Mouse (Mus musculus): Measurements from ENCODE around the gene Scn1a. TPM values are rescaled to one million over a fixed set of nuclear protein-coding genes. Genes with fewer than 3 reads are reported as not detected.

The Scn1a gene
- polyA plus RNA-seq, 1 experiment from 2014 or later, result 1.8 TPM

- no peak overlapping the region for H3K27ac ChIP-seq (ENCODE audit: low read depth, low read length)
- 50% methylated on average over 3 of the region's 3 CpGs for WGBS
- H3K4me2 ChIP-seq (ENCODE audit: low read depth, low read length, severe bottlenecking), result no peak overlapping the region
- H3K4me1 ChIP-seq (replicated peaks; ENCODE audit: control insufficient read depth, insufficient read depth, low read length), result no peaks in the 10 kb centered on the region
- no peaks in the 10 kb centered on the region for H3K9me3 ChIP-seq (ENCODE audit: control insufficient read depth, low read length)
- no peak overlapping the region for H3K4me3 ChIP-seq (ENCODE audit: low read depth, low read length)
- DNase-seq (ENCODE audit: low spot score) (no peak), ATAC-seq (replicated peaks; ENCODE audit: low FRiP score) (no peak; the same call in 1 of the 2 replicates)
- no peak overlapping the region for H3K9ac ChIP-seq (ENCODE audit: low read length)
- H3K36me3 ChIP-seq (ENCODE audit: control insufficient read depth, insufficient read depth, low read length), result no peaks in the 10 kb centered on the region
- H3K27me3 ChIP-seq (ENCODE audit: control insufficient read depth, insufficient read depth, low read length), result no peaks in the 10 kb centered on the region; the same call in 1 of the 2 replicates
Measured at GRCm38 (mm10) chr2:66436286-66436685, 4.4 kb downstream of the Scn1a start.

DNA sequence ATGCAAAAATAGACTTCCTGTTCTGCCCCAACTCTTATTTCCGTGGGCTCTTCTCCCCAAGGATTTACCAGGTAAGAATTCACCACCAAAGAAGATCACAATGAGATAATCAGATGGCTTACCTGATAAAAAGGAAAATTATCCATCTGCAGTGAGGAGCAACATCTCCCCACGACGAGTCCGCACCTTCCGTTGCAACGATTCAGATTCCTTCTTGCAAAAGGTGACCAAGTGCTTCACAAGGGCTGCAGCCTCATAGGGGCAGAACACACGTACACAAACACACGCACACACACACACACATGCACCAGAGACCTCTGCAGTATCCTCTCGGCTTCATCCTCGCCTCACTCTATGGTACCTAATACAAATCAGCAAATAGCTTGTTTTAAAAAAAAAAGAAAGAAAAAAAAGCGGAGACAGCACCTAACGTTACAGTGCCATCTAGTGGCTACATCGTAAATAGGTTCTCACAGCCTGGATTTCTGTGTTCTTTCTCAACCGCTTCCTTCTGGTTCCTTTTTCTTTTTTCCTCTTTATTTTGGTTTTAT, 30.8 kb downstream of the Scn1a start:
- H3K36me3 ChIP-seq (ENCODE audit: control insufficient read depth, insufficient read depth, low read length), result no peaks in the 10 kb centered on the region
- peak overlapping the region; percentile 69 for H3K4me2 ChIP-seq (ENCODE audit: low read depth, low read length, severe bottlenecking)
- H3K27me3 ChIP-seq (ENCODE audit: control insufficient read depth, insufficient read depth, low read length), result peaks cover 2% of the 10 kb centered on the region; the same call in 1 of the 2 replicates
- peak overlapping the region; percentile 33; the same call in 1 of the 2 replicates for H3K9ac ChIP-seq (ENCODE audit: low read length)
- H3K27ac ChIP-seq (ENCODE audit: low read depth, low read length), result no peak overlapping the region
- WGBS, result under 1% methylated on average over 14 of the region's 14 CpGs
- H3K9me3 ChIP-seq (ENCODE audit: control insufficient read depth, low read length), result no peaks in the 10 kb centered on the region
- DNase-seq (ENCODE audit: low spot score) (peak; percentile 71), ATAC-seq (replicated peaks; ENCODE audit: low FRiP score) (peak; percentile 87)
- H3K4me1 ChIP-seq (replicated peaks; ENCODE audit: control insufficient read depth, insufficient read depth, low read length), result no peaks in the 10 kb centered on the region; the same call in 1 of the 2 replicates
- peak overlapping the region; percentile 46 for H3K4me3 ChIP-seq (ENCODE audit: low read depth, low read length)

- Histone ChIP-seq H3K36me3 (ENCODE audit: control insufficient read depth, insufficient read depth, low read length) (no peaks in the 10 kb centered on the region), H3K4me1 (replicated peaks; ENCODE audit: control insufficient read depth, insufficient read depth, low read length) (no peaks in the 10 kb centered on the region; the same call in 1 of the 2 replicates), H3K9me3 (ENCODE audit: control insufficient read depth, low read length) (no peaks in the 10 kb centered on the region), H3K27me3 (ENCODE audit: control insufficient read depth, insufficient read depth, low read length) (peaks cover 2% of the 10 kb centered on the region; the same call in 1 of the 2 replicates), H3K27ac (ENCODE audit: low read depth, low read length) (no peak overlapping the region), H3K9ac (ENCODE audit: low read length) (peak overlapping the region; percentile 29; the same call in 1 of the 2 replicates), H3K4me3 (ENCODE audit: low read depth, low read length) (peak overlapping the region; percentile 46), H3K4me2 (ENCODE audit: low read depth, low read length, severe bottlenecking) (peak overlapping the region; percentile 69)
- DNase-seq (ENCODE audit: low spot score) (peak; percentile 67), ATAC-seq (replicated peaks; ENCODE audit: low FRiP score) (peak; percentile 57)
- WGBS, result 14% methylated on average over 12 of the region's 12 CpGs
Measured at GRCm38 (mm10) chr2:66408899-66409739, 31.5 kb downstream of the Scn1a start.

DNA sequence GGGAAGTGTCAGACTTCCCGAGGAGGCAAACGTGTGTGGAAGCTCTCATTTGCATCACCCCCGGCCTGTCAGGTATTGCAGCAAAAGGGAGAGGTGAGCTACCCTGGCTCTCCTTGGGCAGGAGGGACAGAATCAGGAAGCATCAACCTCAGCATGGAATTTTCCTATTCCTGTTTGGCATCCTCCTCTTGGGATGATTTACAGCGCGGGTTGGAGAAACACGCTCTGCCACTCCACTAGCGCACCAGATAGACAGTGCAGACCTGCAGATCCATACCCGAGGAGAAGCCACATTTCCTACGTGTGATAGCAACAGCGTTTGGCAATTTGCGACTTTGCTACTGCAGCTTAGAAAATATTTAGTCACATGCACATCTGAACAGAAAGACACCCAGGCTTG, 32.2 kb downstream of the Scn1a start:
- Histone ChIP-seq H3K9ac (ENCODE audit: low read length) (0 out of 2 replicates have a peak overlapping the region, but pooled peaks have one; percentile 2), H3K4me2 (ENCODE audit: low read depth, low read length, severe bottlenecking) (peak overlapping the region; percentile 69; the same call in 1 of the 2 replicates), H3K9me3 (ENCODE audit: control insufficient read depth, low read length) (no peaks in the 10 kb centered on the region), H3K27ac (ENCODE audit: low read depth, low read length) (no peak overlapping the region), H3K4me1 (replicated peaks; ENCODE audit: control insufficient read depth, insufficient read depth, low read length) (no peaks in the 10 kb centered on the region; the same call in 1 of the 2 replicates), H3K4me3 (ENCODE audit: low read depth, low read length) (no peak overlapping the region), H3K36me3 (ENCODE audit: control insufficient read depth, insufficient read depth, low read length) (no peaks in the 10 kb centered on the region), H3K27me3 (ENCODE audit: control insufficient read depth, insufficient read depth, low read length) (peaks cover 2% of the 10 kb centered on the region; the same call in 1 of the 2 replicates)
- DNase-seq (ENCODE audit: low spot score) (no peak), ATAC-seq (replicated peaks; ENCODE audit: low FRiP score) (no peak)
- WGBS, result 34% methylated on average over 11 of the region's 11 CpGs

DNA sequence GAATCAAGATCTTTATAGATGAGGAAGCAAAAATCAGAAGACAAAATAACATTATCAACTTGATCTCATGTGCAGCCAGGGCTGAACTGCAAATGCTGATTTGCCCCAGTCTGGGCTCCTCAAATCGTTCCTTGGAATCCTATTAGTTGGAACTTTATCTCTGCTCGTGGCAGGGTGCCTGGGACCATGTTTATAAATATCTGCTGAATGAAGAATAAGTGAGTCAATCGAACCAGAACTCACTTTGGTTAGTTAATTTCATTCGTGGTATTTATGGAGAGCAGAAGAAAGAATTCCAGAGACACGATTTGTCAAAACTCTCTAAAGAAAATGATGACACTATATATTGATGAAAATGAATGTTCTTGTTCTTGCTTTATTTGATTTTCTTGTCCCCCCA, 48.1 kb downstream of the Scn1a start:
- H3K4me3 ChIP-seq (ENCODE audit: low read depth, low read length), result no peak overlapping the region
- ATAC-seq (replicated peaks; ENCODE audit: low FRiP score) (no peak), DNase-seq (ENCODE audit: low spot score) (no peak)
- no peaks in the 10 kb centered on the region for H3K36me3 ChIP-seq (ENCODE audit: control insufficient read depth, insufficient read depth, low read length)
- H3K4me1 ChIP-seq (replicated peaks; ENCODE audit: control insufficient read depth, insufficient read depth, low read length), result no peaks in the 10 kb centered on the region
- H3K27me3 ChIP-seq (ENCODE audit: control insufficient read depth, insufficient read depth, low read length), result no peaks in the 10 kb centered on the region
- H3K27ac ChIP-seq (ENCODE audit: low read depth, low read length), result no peak overlapping the region
- 86% methylated on average over 5 of the region's 5 CpGs for WGBS
- no peak overlapping the region for H3K4me2 ChIP-seq (ENCODE audit: low read depth, low read length, severe bottlenecking)
- H3K9me3 ChIP-seq (ENCODE audit: control insufficient read depth, low read length), result no peaks in the 10 kb centered on the region
- H3K9ac ChIP-seq (ENCODE audit: low read length), result no peak overlapping the region

DNA sequence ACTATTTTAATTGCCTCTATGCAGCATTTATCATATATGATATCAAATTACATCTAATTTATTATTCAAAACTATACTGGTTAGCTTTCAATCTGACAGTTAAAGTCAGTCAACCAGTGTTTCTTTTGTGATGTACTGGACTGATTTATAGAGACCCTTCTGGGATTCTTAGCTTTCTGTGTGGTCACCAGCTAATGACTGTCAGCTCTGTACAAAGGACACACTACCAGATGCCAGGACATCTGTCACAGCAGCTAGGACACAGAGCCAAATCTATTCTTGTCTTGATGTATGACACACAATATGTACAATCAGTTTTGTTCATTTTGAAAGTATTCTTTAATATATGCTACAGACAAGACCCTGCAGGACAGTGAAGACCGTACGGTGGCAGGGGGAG, 72.7 kb downstream of the Scn1a start:
- DNase-seq (ENCODE audit: low spot score) (no peak), ATAC-seq (replicated peaks; ENCODE audit: low FRiP score) (peak; percentile 64; the same call in 1 of the 2 replicates)

GRCm38 (mm10) chr2:66350590-66350989, 90.0 kb downstream of the Scn1a start:
- H3K36me3 ChIP-seq (ENCODE audit: control insufficient read depth, insufficient read depth, low read length), result no peaks in the 10 kb centered on the region
- 98% methylated on average over 2 of the region's 2 CpGs for WGBS
- H3K9ac ChIP-seq (ENCODE audit: low read length), result no peak overlapping the region
- H3K4me3 ChIP-seq (ENCODE audit: low read depth, low read length), result no peak overlapping the region
- no peak overlapping the region for H3K4me2 ChIP-seq (ENCODE audit: low read depth, low read length, severe bottlenecking)
- DNase-seq (ENCODE audit: low spot score) (no peak), ATAC-seq (replicated peaks; ENCODE audit: low FRiP score) (no peak)
- no peaks in the 10 kb centered on the region for H3K27me3 ChIP-seq (ENCODE audit: control insufficient read depth, insufficient read depth, low read length)
- no peak overlapping the region for H3K27ac ChIP-seq (ENCODE audit: low read depth, low read length)
- no peaks in the 10 kb centered on the region for H3K4me1 ChIP-seq (replicated peaks; ENCODE audit: control insufficient read depth, insufficient read depth, low read length)
- H3K9me3 ChIP-seq (ENCODE audit: control insufficient read depth, low read length), result no peaks in the 10 kb centered on the region

More for the DNA sequence above, 72.7 kb downstream of the Scn1a start:
- no peaks in the 10 kb centered on the region for H3K36me3 ChIP-seq (ENCODE audit: control insufficient read depth, insufficient read depth, low read length)
- H3K4me1 ChIP-seq (replicated peaks; ENCODE audit: control insufficient read depth, insufficient read depth, low read length), result no peaks in the 10 kb centered on the region
- no peak overlapping the region for H3K4me3 ChIP-seq (ENCODE audit: low read depth, low read length)
- no peak overlapping the region for H3K27ac ChIP-seq (ENCODE audit: low read depth, low read length)
- H3K27me3 ChIP-seq (ENCODE audit: control insufficient read depth, insufficient read depth, low read length), result no peaks in the 10 kb centered on the region
- 77% methylated on average over 2 of the region's 2 CpGs for WGBS
- no peak overlapping the region for H3K9ac ChIP-seq (ENCODE audit: low read length)
- no peak overlapping the region for H3K4me2 ChIP-seq (ENCODE audit: low read depth, low read length, severe bottlenecking)
- H3K9me3 ChIP-seq (ENCODE audit: control insufficient read depth, low read length), result no peaks in the 10 kb centered on the region

GRCm38 (mm10) chr2:66346622-66347021, 94.0 kb downstream of the Scn1a start:
- H3K9me3 ChIP-seq (ENCODE audit: control insufficient read depth, low read length), result no peaks in the 10 kb centered on the region
- no peaks in the 10 kb centered on the region for H3K27me3 ChIP-seq (ENCODE audit: control insufficient read depth, insufficient read depth, low read length)
- ATAC-seq (replicated peaks; ENCODE audit: low FRiP score) (no peak), DNase-seq (ENCODE audit: low spot score) (no peak)
- no peaks in the 10 kb centered on the region for H3K36me3 ChIP-seq (ENCODE audit: control insufficient read depth, insufficient read depth, low read length)
- no peak overlapping the region for H3K9ac ChIP-seq (ENCODE audit: low read length)
- H3K27ac ChIP-seq (ENCODE audit: low read depth, low read length), result no peak overlapping the region
- H3K4me2 ChIP-seq (ENCODE audit: low read depth, low read length, severe bottlenecking), result no peak overlapping the region
- 94% methylated on average over 1 of the region's 1 CpGs for WGBS
- H3K4me3 ChIP-seq (ENCODE audit: low read depth, low read length), result no peak overlapping the region
- no peaks in the 10 kb centered on the region for H3K4me1 ChIP-seq (replicated peaks; ENCODE audit: control insufficient read depth, insufficient read depth, low read length)

All from forebrain, embryonic 11.5 days (tissue).